Mouse (Mus musculus) layer of hippocampus, adult 9-10 months (tissue): ENCODE results near the gene Acsl4.

Experiments
- DNase-seq: peaks from one replicate; pipeline ENCODE4 v3.0.0; 2022; ENCODE audit warnings: low spot score

Gene Acsl4

GRCm38 (mm10) chrX:142358427-142358826, 31.9 kb downstream of the Acsl4 start:
- no peak for DNase-seq

GRCm38 (mm10) chrX:142336207-142336606, 54.1 kb downstream of the Acsl4 start:
- DNase-seq, result no peak

GRCm38 (mm10) chrX:142335502-142335901, 54.8 kb downstream of the Acsl4 start:
- DNase-seq, result no peak

GRCm38 (mm10) chrX:142325760-142326159, 64.6 kb downstream of the Acsl4 start:
- no peak for DNase-seq

GRCm38 (mm10) chrX:142316106-142316505, 74.2 kb downstream of the Acsl4 start:
- DNase-seq, result no peak

GRCm38 (mm10) chrX:142315270-142315669, 75.1 kb downstream of the Acsl4 start:
- DNase-seq, result no peak

GRCm38 (mm10) chrX:142314307-142315024, 75.9 kb downstream of the Acsl4 start:
- peak; percentile 48 for DNase-seq

GRCm38 (mm10) chrX:142310431-142310830, 79.9 kb downstream of the Acsl4 start:
- no peak for DNase-seq

GRCm38 (mm10) chrX:142305869-142306581, 84.3 kb downstream of the Acsl4 start, which contains the start of gene Kcne1l:
Kcne1l (minus strand) TSS chrX:142306294.
- no peak for DNase-seq

- DNase-seq, result no peak
Observed at GRCm38 (mm10) chrX:142305010-142305868, 85.1 kb downstream of the Acsl4 start.

- DNase-seq, result no peak
Observed at GRCm38 (mm10) chrX:142304592-142304991, 85.7 kb downstream of the Acsl4 start.

- no peak for DNase-seq
Observed at GRCm38 (mm10) chrX:142303456-142303855, 86.9 kb downstream of the Acsl4 start.

GRCm38 (mm10) chrX:142285905-142286304, 104.4 kb downstream of the Acsl4 start:
- DNase-seq, result no peak

GRCm38 (mm10) chrX:142276573-142276972, 113.8 kb downstream of the Acsl4 start:
- no peak for DNase-seq

GRCm38 (mm10) chrX:142276031-142276430, 114.3 kb downstream of the Acsl4 start:
- no peak for DNase-seq
